Mouse (Mus musculus) bone marrow macrophage, adult 2 months (primary cell): ENCODE results near the gene Tipin. TPM values are rescaled to one million over a fixed set of nuclear protein-coding genes. Genes with fewer than 3 reads are reported as not detected.
"Not testable (repeated sequence)": the region's sequence is repeated elsewhere in the genome, so short reads cannot be mapped to it uniquely, and the experiment has no call there.

Source experiments
- H3K27ac ChIP-seq: 2 replicates; pipeline ENCODE4 v1.5.1; 2012; ENCODE audit warnings: low read depth, low read length; ENCODE audit not compliant: insufficient read depth
- H3K4me1 ChIP-seq: 2 replicates; pipeline ENCODE4 v1.6.1; 2012; ENCODE audit warnings: low read length; ENCODE audit not compliant: control insufficient read depth, insufficient read depth
- H3K4me3 ChIP-seq: 2 replicates; pipeline ENCODE4 v1.5.1; 2012; ENCODE audit warnings: mild to moderate bottlenecking, low read length, moderate library complexity; ENCODE audit not compliant: insufficient read depth
- CTCF ChIP-seq: IDR thresholded peaks from 2 replicates; pipeline ENCODE4 v1.5.1; 2012; ENCODE audit warnings: low read depth, mild to moderate bottlenecking, low read length, moderate library complexity
- POLR2A ChIP-seq: IDR thresholded peaks from 2 replicates; pipeline ENCODE4 v1.6.1; 2012; ENCODE audit warnings: mild to moderate bottlenecking, low read depth, low read length, borderline replicate concordance
- polyA plus RNA-seq: library from polyadenylated mRNA; stranded (reverse); fragments of >200 nt; gene quantifications from 2 replicates; pipeline ENCODE4 v1.2.4, GENCODE M21; 2012; ENCODE audit not compliant: missing spikeins, insufficient read depth, insufficient read length

Tipin gene
- polyA plus RNA-seq, 1 experiment = 29.6 TPM

GRCm38 (mm10) chr9:64268196-64268595 is 13.2 kb upstream of the Tipin start:
- no peak overlapping the region for H3K27ac ChIP-seq
- no peak for TF ChIP-seq CTCF
- no peak for TF ChIP-seq POLR2A
- H3K4me1 ChIP-seq = no peaks in the 10 kb centered on the region
- no peak overlapping the region for H3K4me3 ChIP-seq

- not testable (repeated sequence) for H3K4me1 ChIP-seq, H3K4me3 ChIP-seq, H3K27ac ChIP-seq
Measured at GRCm38 (mm10) chr9:64268836-64269235, 12.5 kb upstream of the Tipin start.

GRCm38 (mm10) chr9:64271249-64271648 is 10.1 kb upstream of the Tipin start:
- Histone ChIP-seq H3K27ac (no peak overlapping the region), H3K4me3 (no peak overlapping the region), H3K4me1 (no peaks in the 10 kb centered on the region)
- TF ChIP-seq CTCF = no peak
- no peak for TF ChIP-seq POLR2A

GRCm38 (mm10) chr9:64272611-64273010 is 8.8 kb upstream of the Tipin start:
- Histone ChIP-seq H3K4me3 (no peak overlapping the region), H3K27ac (no peak overlapping the region), H3K4me1 (no peaks in the 10 kb centered on the region)
- TF ChIP-seq CTCF (peak; percentile 34; the same call in 1 of the 2 replicates), POLR2A (no peak)

GRCm38 (mm10) chr9:64273757-64274156 is 7.6 kb upstream of the Tipin start:
- Histone ChIP-seq H3K4me1 (no peaks in the 10 kb centered on the region), H3K4me3 (no peak overlapping the region), H3K27ac (no peak overlapping the region)
- TF ChIP-seq CTCF = no peak
- no peak for TF ChIP-seq POLR2A

- Histone ChIP-seq H3K4me1 (no peaks in the 10 kb centered on the region), H3K4me3 (no peak overlapping the region), H3K27ac (no peak overlapping the region)
- TF ChIP-seq CTCF (no peak), POLR2A (no peak)
Measured at GRCm38 (mm10) chr9:64274291-64274690, 7.1 kb upstream of the Tipin start.

- Histone ChIP-seq H3K27ac (no peak overlapping the region), H3K4me1 (no peaks in the 10 kb centered on the region), H3K4me3 (no peak overlapping the region)
- TF ChIP-seq CTCF = peak; percentile 39; the same call in 1 of the 2 replicates
- no peak for TF ChIP-seq POLR2A
Measured at GRCm38 (mm10) chr9:64274919-64275318, 6.5 kb upstream of the Tipin start.

GRCm38 (mm10) chr9:64277706-64278105 is 3.7 kb upstream of the Tipin start:
- no peak for TF ChIP-seq CTCF
- no peak for TF ChIP-seq POLR2A
- Histone ChIP-seq H3K4me3 (no peak overlapping the region), H3K4me1 (peaks cover 3% of the 10 kb centered on the region; the same call in 1 of the 2 replicates), H3K27ac (no peak overlapping the region)

GRCm38 (mm10) chr9:64278665-64279310 is 2.6 kb upstream of the Tipin start:
- no peak overlapping the region for H3K27ac ChIP-seq

GRCm38 (mm10) chr9:64281781-64282178 is 399 bp downstream of the Tipin start:
- TF ChIP-seq POLR2A (no peak), CTCF (no peak)
- Histone ChIP-seq H3K27ac (peak overlapping the region; percentile 54), H3K4me1 (peaks cover 3% of the 10 kb centered on the region; the same call in 1 of the 2 replicates), H3K4me3 (peak overlapping the region; percentile 86)

More at GRCm38 (mm10) chr9:64278665-64279310, 2.6 kb upstream of the Tipin start:
- Histone ChIP-seq H3K4me1 (peaks cover 3% of the 10 kb centered on the region; the same call in 1 of the 2 replicates), H3K4me3 (no peak overlapping the region)
- TF ChIP-seq CTCF = no peak
- TF ChIP-seq POLR2A = no peak
